Mouse (Mus musculus) midbrain, embryonic 16.5 days (tissue): ENCODE measurements around the gene Vezt. TPM values are rescaled to one million over a fixed set of nuclear protein-coding genes. Genes with fewer than 3 reads are reported as not detected.
A peak's percentile ranks its signal among the peaks of the same experiment; 100 is the strongest.

Source experiments
- ATAC-seq: fragments of 200-750 bp; cut with Nextera tagmentation; 2 replicates; pipeline ENCODE4 v1.8.0; 2017; ENCODE audit warnings: moderate TSS enrichment
- H3K27ac ChIP-seq: fragments of 300-500 bp; sonication (generic); 2 replicates; pipeline ENCODE4 v1.5.1; 2014; ENCODE audit warnings: mild to moderate bottlenecking, low read length, mixed read lengths
- H3K27me3 ChIP-seq: fragments of 300-500 bp; sonication (generic); 2 replicates; pipeline ENCODE4 v1.6.1; 2014; ENCODE audit warnings: low read depth, low read length, mixed read lengths; ENCODE audit not compliant: control insufficient read depth, insufficient read depth
- H3K36me3 ChIP-seq: fragments of 300-500 bp; sonication (generic); 2 replicates; pipeline ENCODE4 v1.6.1; 2014; ENCODE audit warnings: mild to moderate bottlenecking, low read length, moderate library complexity, mixed read lengths; ENCODE audit not compliant: control insufficient read depth, insufficient read depth
- H3K4me1 ChIP-seq: fragments of 300-500 bp; sonication (generic); 2 replicates; pipeline ENCODE4 v1.6.1; 2014; ENCODE audit warnings: mild to moderate bottlenecking, low read length, mixed read lengths; ENCODE audit not compliant: control insufficient read depth, insufficient read depth
- H3K4me2 ChIP-seq: fragments of 300-500 bp; sonication (generic); 2 replicates; pipeline ENCODE4 v1.6.1; 2014; ENCODE audit warnings: mild to moderate bottlenecking, low read length, mixed read lengths
- H3K4me3 ChIP-seq: fragments of 300-500 bp; sonication (generic); 2 replicates; pipeline ENCODE4 v1.5.1; 2014; ENCODE audit warnings: low read depth, mild to moderate bottlenecking, low read length, moderate library complexity, mixed read lengths
- H3K9ac ChIP-seq: fragments of 300-500 bp; sonication (generic); 2 replicates; pipeline ENCODE4 v1.6.1; 2014; ENCODE audit warnings: low read depth, low read length, mixed read lengths
- H3K9me3 ChIP-seq: fragments of 300-500 bp; sonication (generic); replicated peaks from 2 replicates; pipeline ENCODE4 v1.6.1; 2014; ENCODE audit warnings: mild to moderate bottlenecking, low read length, mixed read lengths; ENCODE audit not compliant: control insufficient read depth, poor library complexity, severe bottlenecking
- WGBS: fragments of 180-500 bp; shearing (Covaris S2); extraction: QIAGEN DNeasy Blood & Tissue Kit; methylation state at CpG from one replicate; pipeline ENCODE4 v1.1.7; 2014; 5-methylcytosine and 5-hydroxymethylcytosine counted together
- polyA plus RNA-seq: library from polyadenylated mRNA; unstranded; fragments of >200 nt; fragmentation: Nextera tagmentation; extraction: Ambion mirVana; gene quantifications from 2 replicates; pipeline ENCODE4 v1.2.1, GENCODE M21; 2015

Vezt gene
- polyA plus RNA-seq, 1 experiment from 2014 or later = 59.4 TPM

GRCm38 (mm10) chr10:93916778-93917177 lies 118.8 kb downstream of the Vezt start:
- Histone ChIP-seq H3K4me2 (no peak overlapping the region), H3K4me1 (peaks cover 12% of the 10 kb centered on the region; the same call in 1 of the 2 replicates), H3K27me3 (no peaks in the 10 kb centered on the region), H3K9me3 (no peaks in the 10 kb centered on the region), H3K36me3 (no peaks in the 10 kb centered on the region), H3K27ac (no peak overlapping the region), H3K4me3 (no peak overlapping the region), H3K9ac (no peak overlapping the region)
- no peak for ATAC-seq
- WGBS = 86% methylated on average over 2 of the region's 2 CpGs

- Histone ChIP-seq H3K27ac (no peak overlapping the region), H3K4me2 (peak overlapping the region; percentile 14; the same call in 1 of the 2 replicates), H3K4me1 (peaks cover 12% of the 10 kb centered on the region; the same call in 1 of the 2 replicates), H3K36me3 (no peaks in the 10 kb centered on the region), H3K9me3 (no peaks in the 10 kb centered on the region), H3K4me3 (no peak overlapping the region), H3K27me3 (no peaks in the 10 kb centered on the region), H3K9ac (no peak overlapping the region)
- 37% methylated on average over 11 of the region's 11 CpGs for WGBS
- no peak for ATAC-seq
Measured at GRCm38 (mm10) chr10:93915531-93916275, 119.9 kb downstream of the Vezt start.

- Histone ChIP-seq H3K36me3 (no peaks in the 10 kb centered on the region), H3K9me3 (no peaks in the 10 kb centered on the region), H3K27ac (no peak overlapping the region), H3K27me3 (no peaks in the 10 kb centered on the region), H3K9ac (no peak overlapping the region), H3K4me1 (peaks cover 7% of the 10 kb centered on the region; the same call in 1 of the 2 replicates), H3K4me3 (no peak overlapping the region), H3K4me2 (no peak overlapping the region)
- 75% methylated on average over 5 of the region's 5 CpGs for WGBS
- no peak for ATAC-seq
Measured at GRCm38 (mm10) chr10:93913525-93913924, 122.1 kb downstream of the Vezt start.

DNA sequence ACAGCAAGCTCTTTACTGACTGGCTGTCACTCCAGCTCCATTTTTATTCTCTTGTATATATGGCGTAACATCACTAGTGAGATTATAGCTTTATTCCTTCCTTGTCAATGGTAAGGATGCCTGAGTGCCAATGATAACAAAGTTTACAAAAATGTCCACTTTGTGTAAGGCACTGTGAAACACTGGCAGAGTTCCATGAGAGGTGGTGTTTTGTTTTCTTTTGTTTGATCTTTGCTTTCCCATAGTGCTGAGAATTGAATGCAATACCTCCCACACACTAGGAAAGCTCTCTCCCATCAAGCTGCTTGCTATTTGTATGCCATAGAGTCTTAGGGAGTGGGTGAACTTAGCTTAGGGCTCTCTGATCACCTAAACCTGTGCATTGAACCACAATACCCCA lies 122.7 kb downstream of the Vezt start:
- 67% methylated on average over 1 of the region's 1 CpGs for WGBS
- no peaks in the 10 kb centered on the region for H3K36me3 ChIP-seq
- peaks cover 7% of the 10 kb centered on the region; the same call in 1 of the 2 replicates for H3K4me1 ChIP-seq
- H3K4me3 ChIP-seq = no peak overlapping the region
- no peak overlapping the region for H3K4me2 ChIP-seq
- H3K27ac ChIP-seq = no peak overlapping the region
- ATAC-seq = no peak
- H3K9ac ChIP-seq = no peak overlapping the region
- no peaks in the 10 kb centered on the region for H3K27me3 ChIP-seq
- no peaks in the 10 kb centered on the region for H3K9me3 ChIP-seq

- WGBS = 89% methylated on average over 5 of the region's 5 CpGs
Measured at GRCm38 (mm10) chr10:93912136-93912855, 123.3 kb downstream of the Vezt start.

GRCm38 (mm10) chr10:93911326-93911725 lies 124.3 kb downstream of the Vezt start:
- Histone ChIP-seq H3K4me2 (no peak overlapping the region), H3K4me1 (peaks cover 7% of the 10 kb centered on the region; the same call in 1 of the 2 replicates), H3K4me3 (no peak overlapping the region), H3K9ac (no peak overlapping the region), H3K9me3 (no peaks in the 10 kb centered on the region), H3K36me3 (no peaks in the 10 kb centered on the region), H3K27me3 (no peaks in the 10 kb centered on the region), H3K27ac (no peak overlapping the region)
- 89% methylated on average over 5 of the region's 5 CpGs for WGBS
- no peak for ATAC-seq

More at GRCm38 (mm10) chr10:93912136-93912855, 123.3 kb downstream of the Vezt start:
- Histone ChIP-seq H3K27me3 (no peaks in the 10 kb centered on the region), H3K4me3 (no peak overlapping the region), H3K9me3 (no peaks in the 10 kb centered on the region), H3K9ac (no peak overlapping the region), H3K4me2 (no peak overlapping the region), H3K36me3 (no peaks in the 10 kb centered on the region), H3K4me1 (peaks cover 7% of the 10 kb centered on the region; the same call in 1 of the 2 replicates), H3K27ac (no peak overlapping the region)
- ATAC-seq = no peak

DNA sequence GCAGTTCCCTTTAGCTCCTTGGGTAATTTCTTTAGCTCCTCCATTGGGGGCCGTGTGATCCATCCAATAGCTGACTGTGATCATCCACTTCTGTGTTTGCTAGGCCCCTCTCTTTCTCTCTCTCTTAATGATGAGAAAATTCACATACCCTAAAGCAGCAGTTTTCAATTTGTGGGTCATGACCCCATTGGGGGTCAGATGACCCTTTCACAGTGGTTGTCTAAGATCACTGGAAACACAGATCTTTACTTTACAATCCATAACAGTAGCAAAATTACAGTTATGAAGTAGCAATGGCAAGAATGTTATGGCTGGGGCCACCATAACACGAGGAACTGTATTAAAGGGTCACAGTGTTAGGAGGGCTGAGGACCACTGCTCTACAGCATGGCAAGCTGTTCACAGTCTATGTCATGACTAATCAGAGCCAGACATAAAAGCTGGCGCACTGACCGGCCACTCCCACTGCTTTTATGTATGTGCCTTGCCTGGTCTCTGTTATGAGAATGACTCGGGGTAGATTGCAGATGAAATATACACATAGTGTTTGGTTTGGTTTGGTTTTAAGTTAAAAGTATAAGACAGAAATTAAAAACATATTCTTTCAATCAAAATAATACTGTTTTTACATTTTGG lies 125.7 kb downstream of the Vezt start:
- WGBS = 72% methylated on average over 5 of the region's 5 CpGs

DNA sequence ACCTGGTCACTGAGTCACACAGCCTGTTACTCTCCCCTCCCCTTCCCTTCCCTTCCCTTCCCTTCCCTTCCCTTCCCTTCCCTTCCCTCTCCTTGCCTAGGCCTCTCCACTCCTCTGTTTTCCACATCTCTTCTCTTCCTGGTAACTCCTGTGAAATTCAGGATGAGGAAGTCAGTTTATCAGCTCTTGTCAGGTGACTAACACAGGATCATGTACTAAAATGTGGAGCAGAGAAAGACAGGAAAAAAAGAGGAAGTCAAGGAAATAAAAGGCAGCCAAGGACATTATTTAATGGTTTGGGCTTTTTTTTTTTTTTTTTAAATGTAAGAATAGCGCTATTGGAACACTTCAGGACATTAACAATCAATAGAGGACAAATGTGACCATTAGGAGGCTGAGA lies 126.6 kb downstream of the Vezt start:
- Histone ChIP-seq H3K27me3 (no peaks in the 10 kb centered on the region), H3K4me2 (no peak overlapping the region), H3K4me3 (no peak overlapping the region), H3K36me3 (no peaks in the 10 kb centered on the region), H3K9ac (no peak overlapping the region), H3K9me3 (no peaks in the 10 kb centered on the region), H3K27ac (no peak overlapping the region), H3K4me1 (no peaks in the 10 kb centered on the region)
- 100% methylated on average over 1 of the region's 1 CpGs for WGBS
- no peak for ATAC-seq

More for the DNA sequence above, 125.7 kb downstream of the Vezt start:
- Histone ChIP-seq H3K4me2 (no peak overlapping the region), H3K27me3 (no peaks in the 10 kb centered on the region), H3K4me3 (no peak overlapping the region), H3K36me3 (no peaks in the 10 kb centered on the region), H3K9ac (no peak overlapping the region), H3K4me1 (peaks cover under 1% of the 10 kb centered on the region; the same call in 1 of the 2 replicates), H3K9me3 (no peaks in the 10 kb centered on the region), H3K27ac (no peak overlapping the region)
- no peak for ATAC-seq
